Mouse (Mus musculus) lung, adult 2 months (tissue): ENCODE results near the gene Pop5. TPM values are rescaled to one million over a fixed set of nuclear protein-coding genes. Genes with fewer than 3 reads are reported as not detected.

Source experiments
- DNase-seq: peaks from one replicate; pipeline ENCODE4 v3.0.0; 2022
- H3K4me1 ChIP-seq: fragments of 200-500 bp; 2 replicates; pipeline ENCODE4 v1.6.1; 2011; ENCODE audit warnings: low read length; ENCODE audit not compliant: control insufficient read depth, insufficient read depth
- H3K4me3 ChIP-seq: fragments of 200-500 bp; replicated peaks from 2 replicates; pipeline ENCODE3; 2011; ENCODE audit warnings: low read depth, mild to moderate bottlenecking, control low read depth, low read length; ENCODE audit errors: extremely low read depth
- CTCF ChIP-seq: fragments of 200-500 bp; IDR thresholded peaks from 2 replicates; pipeline ENCODE4 v1.5.1; 2011; ENCODE audit warnings: mild to moderate bottlenecking, low read length, control low read depth; ENCODE audit not compliant: insufficient read depth
- POLR2A ChIP-seq: fragments of 200-500 bp; IDR thresholded peaks from 2 replicates; pipeline ENCODE4 v1.6.1; 2011; ENCODE audit warnings: low read depth, mild to moderate bottlenecking, control low read depth, low read length, borderline replicate concordance; ENCODE audit errors: extremely low read depth
- WGBS: fragments of 180-500 bp; shearing (Covaris S2); methylation state at CpG from one replicate; pipeline ENCODE4 v1.1.7; 2018; 5-methylcytosine and 5-hydroxymethylcytosine counted together
- polyA plus RNA-seq: library from polyadenylated mRNA; depleted of rRNA; stranded (reverse); fragments of >200 nt; gene quantifications from 2 replicates; pipeline ENCODE4 v1.2.3, GENCODE M21; 2012

Gene Pop5
- polyA plus RNA-seq, 1 experiment = 51.5 TPM

DNA sequence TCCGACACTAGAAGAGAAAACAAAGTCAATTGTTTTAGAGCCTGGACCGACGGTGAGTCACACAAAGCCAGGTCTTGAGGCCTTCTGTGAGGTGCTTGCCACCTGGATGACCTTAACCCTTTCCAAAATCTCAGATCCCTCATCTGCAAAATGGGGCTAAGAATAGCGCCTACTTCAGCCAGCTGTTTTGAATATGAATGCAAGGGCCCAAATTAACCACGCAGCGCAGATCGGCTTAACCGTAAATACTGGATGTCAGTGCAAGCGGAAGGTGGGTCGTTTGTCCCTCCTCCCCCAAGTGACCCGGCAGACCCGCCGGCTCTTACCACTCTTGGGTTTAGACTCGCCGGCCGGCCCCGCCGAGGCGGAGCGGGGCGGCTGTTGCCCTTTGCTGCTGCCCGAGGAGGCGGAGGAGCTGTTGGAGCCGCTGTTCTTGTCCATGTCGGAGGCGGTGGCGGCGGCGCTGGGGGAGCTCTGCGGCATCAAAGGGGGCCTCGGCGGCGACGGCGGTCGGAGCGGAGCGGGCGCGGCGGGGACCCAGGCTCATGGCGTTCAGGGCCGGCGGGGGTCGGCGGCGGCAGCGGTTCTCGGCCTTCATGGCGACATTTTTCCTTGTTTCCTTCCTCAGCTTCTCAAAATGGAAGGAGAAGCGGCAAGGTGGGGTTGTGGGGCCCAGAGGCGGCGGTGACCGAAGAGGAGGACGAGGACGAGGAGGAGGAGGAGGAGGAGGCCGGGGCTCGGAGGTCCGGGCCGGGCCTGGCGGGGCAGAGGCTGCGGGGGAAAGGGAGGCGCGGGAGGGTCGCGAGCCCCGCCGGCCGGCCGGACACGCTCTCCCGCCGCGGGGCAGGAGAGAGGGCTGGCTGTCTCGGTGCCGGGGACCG lies 36.5 kb downstream of the Pop5 start:
- WGBS = under 1% methylated on average over 76 of the region's 77 CpGs
- no peak for TF ChIP-seq CTCF
- no peak for TF ChIP-seq POLR2A
- DNase-seq = no peak
- Histone ChIP-seq H3K4me1 (peaks cover 16% of the 10 kb centered on the region), H3K4me3 (peak overlapping the region; percentile 94)

DNA sequence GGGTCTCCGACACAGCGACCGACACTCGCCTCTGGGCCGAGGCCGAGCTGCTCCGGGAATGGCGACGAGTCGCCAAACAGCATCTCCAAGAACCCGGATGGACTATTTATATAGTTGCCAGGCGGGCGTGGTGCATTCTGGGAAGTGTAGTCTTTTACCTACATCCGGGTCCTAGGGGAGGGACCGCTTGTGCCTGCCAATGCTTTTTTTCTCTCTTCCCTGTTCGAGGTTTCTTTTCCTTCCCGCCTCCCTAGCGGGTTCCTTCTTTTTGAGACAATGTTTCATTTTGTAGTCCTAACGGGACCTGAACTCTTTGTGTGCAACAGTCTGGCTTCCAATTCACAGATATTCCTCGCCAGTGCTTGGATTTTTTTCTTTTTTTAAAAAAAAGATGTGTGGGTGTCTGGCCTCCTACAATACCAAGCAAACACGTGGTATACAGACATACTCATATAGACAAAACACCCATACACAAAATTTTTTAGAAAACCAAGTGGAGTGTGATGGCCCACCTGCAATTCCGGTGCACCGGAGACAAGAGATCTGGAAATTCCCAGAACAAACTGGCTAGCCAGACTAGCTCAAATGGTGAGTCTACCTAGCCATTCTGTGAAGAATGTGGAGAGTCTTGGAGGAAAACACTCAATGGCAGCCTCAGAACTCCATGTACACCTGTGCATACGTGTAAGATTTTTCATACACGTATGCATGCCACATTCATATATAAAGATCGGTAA lies 37.3 kb downstream of the Pop5 start, which contains the start of gene Rnf10:
Rnf10 (minus strand) TSS at position 87 of the 737 bp plus-strand sequence.
- Histone ChIP-seq H3K4me1 (peaks cover 16% of the 10 kb centered on the region), H3K4me3 (peak within 1 kb of the TSS; percentile 94)
- 10% methylated on average over 26 of the region's 26 CpGs for WGBS
- peak; percentile 100 for DNase-seq
- TF ChIP-seq POLR2A = peak; percentile 96
- no peak for TF ChIP-seq CTCF

DNA sequence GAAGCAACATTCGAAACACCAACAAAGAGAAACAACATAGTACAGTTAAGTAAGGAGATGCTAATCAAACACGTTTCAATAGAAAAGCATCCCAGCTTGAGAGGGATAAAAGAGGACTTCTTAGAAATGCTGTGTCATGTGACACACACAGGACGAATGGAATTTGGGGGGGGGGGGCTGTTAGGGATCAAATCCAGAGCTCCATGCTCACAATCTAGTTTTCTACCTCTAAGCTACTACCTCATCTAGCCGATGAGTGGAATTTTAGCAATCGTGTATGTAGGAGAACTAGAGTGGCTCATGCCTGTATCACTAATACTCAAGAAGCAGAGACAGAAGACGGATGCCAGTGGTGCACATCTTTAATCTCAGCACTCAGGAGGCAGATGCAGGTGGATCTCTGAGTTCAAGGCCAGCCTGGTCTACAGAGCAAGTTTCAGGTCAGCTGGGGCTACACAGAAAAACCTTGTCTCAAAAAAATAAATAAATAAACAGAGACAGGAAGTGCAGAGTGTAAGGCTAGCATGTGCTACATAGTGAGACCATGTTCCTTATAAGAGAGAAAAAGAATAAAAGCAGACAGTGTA lies 38.0 kb downstream of the Pop5 start:
- Histone ChIP-seq H3K4me1 (peaks cover 16% of the 10 kb centered on the region), H3K4me3 (no peak overlapping the region)
- WGBS = 68% methylated on average over 6 of the region's 6 CpGs
- DNase-seq = no peak
- no peak for TF ChIP-seq CTCF

DNA sequence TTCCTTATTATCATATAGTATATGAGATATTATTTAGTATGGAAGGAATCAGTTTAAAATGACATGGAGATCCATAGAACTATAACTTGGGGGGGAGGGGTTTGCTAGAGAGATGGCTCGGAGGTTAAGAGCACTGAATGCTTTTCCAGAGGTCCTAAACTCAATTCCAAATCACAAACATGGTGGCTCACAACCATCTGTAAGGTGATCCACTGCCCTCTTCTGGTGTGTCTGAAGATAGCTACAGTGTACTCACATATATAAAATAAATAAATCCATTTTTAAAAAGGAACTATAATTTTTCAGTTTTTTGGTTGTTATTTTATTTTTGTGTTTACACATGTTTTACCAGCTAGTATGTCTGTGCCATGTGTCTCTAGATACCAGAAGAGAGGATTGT lies 38.7 kb downstream of the Pop5 start:
- WGBS = 56% methylated on average over 1 of the region's 1 CpGs
- Histone ChIP-seq H3K4me1 (peaks cover 11% of the 10 kb centered on the region), H3K4me3 (no peak overlapping the region)
- no peak for DNase-seq
- TF ChIP-seq POLR2A = no peak
- no peak for TF ChIP-seq CTCF

DNA sequence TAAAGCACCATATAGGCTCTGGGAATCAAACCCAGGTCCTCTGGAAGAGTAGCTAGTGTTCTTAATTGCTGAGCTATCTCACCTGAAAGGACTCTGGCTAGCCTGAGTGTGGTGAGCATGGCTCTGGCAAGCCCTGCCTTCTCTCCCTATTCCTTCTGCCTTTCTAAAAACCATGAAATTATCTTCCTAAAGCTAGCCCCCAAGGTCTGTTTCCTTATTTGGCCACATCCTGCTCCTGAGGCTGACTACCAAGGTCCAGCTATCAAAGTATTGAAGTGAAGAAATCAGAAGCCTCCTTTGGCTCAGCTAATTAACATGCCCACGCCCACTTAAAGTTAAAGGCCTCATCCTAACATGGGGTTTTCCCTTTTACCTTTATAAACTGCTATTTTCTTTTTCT lies 39.1 kb downstream of the Pop5 start:
- no peak for DNase-seq
- TF ChIP-seq CTCF (no peak), POLR2A (no peak)
- peaks cover 10% of the 10 kb centered on the region for H3K4me1 ChIP-seq
- no peak overlapping the region for H3K4me3 ChIP-seq
- WGBS = 86% methylated on average over 1 of the region's 1 CpGs

DNA sequence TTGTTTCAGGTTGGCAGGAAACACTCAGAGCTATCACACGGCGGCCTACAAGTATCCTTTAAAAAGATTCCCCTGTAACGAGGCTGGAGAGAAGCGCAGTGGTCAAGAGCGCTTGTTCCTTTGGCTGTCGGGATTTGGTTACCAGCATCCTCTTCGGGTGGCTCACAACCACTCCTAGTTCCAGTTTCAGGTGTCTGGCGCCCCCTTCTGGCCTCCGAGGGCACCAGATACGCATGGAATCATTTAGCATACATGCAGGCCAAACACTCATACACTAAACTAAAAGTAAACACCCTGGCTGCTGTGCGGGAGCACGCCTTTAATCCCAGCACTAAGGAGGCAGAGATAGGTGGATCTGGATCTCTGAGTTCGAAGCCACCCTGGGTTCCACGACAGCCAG lies 40.4 kb downstream of the Pop5 start:
- TF ChIP-seq POLR2A (no peak), CTCF (peak; percentile 39; the same call in 1 of the 2 replicates)
- WGBS = 40% methylated on average over 14 of the region's 14 CpGs

DNA sequence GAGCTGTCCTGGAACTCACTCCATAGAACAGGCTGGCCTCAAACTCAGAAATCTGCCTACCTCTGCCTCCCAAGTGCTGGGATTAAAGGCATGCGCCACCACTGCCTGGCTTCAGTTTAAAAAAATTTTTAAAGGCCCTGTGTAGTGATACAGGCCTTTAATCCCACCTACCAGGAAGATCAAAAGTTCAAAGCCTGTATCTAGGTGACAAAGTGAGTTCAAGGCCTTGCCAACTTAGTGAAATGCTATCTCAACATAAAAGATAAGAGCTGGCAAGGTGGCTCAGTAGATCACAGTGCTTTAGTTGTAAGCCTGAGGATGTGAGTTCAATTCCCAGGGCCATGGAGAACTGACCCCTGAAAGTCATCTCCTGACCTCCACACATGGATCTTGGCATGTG lies 42.4 kb downstream of the Pop5 start:
- peaks cover 4% of the 10 kb centered on the region for H3K4me1 ChIP-seq
- no peak overlapping the region for H3K4me3 ChIP-seq
- DNase-seq = no peak
- WGBS = 83% methylated on average over 1 of the region's 1 CpGs
- TF ChIP-seq CTCF (no peak), POLR2A (no peak)

More for the DNA sequence above, 40.4 kb downstream of the Pop5 start:
- DNase-seq = no peak
- H3K4me3 ChIP-seq = no peak overlapping the region
- peaks cover 6% of the 10 kb centered on the region for H3K4me1 ChIP-seq

DNA sequence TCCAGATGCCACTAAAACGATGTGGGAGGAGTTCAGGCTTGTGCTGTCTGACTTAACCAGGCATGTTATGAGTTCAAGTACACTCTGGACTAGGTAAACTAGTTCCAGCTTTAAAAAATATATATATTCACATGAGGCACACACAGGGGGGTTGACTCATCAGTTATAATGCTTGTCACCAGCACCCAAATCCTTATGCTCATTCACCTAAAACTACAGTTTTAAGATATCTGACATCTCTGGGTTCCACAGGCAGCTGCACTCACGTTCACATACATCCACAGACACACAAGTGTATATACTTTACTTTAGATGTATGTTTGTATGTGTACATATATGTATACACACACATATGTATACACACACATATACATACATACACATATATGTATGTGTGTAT lies 43.1 kb downstream of the Pop5 start:
- DNase-seq = no peak

DNA sequence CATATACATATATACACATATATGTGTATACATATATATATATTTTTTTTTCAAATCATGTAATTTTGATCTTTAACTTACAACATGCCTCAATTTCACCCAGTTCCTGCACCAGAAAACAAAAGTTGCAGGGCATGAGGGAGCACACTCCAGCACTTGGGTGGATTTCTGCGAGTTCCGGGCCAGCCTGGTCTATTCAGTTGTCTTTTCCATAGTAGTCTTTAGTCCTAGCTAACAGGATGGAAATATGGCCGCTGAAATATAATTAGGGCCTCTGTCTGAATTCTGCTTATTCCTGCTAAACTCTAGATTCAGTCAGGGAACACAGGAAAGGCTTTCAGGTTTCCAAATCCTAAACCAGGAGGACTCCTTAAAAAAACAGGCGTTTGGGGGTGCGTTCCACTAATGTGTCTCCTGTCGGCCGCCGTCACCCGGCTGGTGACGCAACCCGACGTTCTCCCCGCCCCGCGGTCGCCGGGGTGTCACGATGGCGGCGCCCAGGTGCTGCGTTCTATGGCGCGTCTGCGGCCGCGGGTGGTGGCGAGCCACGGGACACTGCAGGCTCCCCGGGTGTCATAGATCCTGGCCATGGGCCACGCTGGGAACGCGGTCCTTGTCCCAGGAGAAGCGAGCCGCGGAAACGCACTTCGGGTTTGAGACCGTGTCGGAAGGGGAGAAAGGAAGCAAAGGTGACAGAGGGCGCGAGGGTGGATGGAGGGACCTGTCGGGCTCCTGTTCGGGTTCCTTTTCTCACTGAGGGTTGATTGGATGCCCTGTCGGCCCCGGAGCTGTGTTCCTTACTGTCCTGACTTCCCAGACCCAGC lies 43.8 kb downstream of the Pop5 start, which contains the start of gene Coq5:
Coq5 (plus strand) TSS at position 441 of the 824 bp plus-strand sequence.
- H3K4me1 ChIP-seq = peaks cover 4% of the 10 kb centered on the region
- TF ChIP-seq POLR2A (peak; percentile 58; the same call in 1 of the 2 replicates), CTCF (no peak)
- 2% methylated on average over 45 of the region's 45 CpGs for WGBS
- peak within 1 kb of the TSS; percentile 89 for H3K4me3 ChIP-seq
- peak; percentile 90 for DNase-seq

More for the DNA sequence above, 43.1 kb downstream of the Pop5 start:
- TF ChIP-seq CTCF (no peak), POLR2A (no peak)
- Histone ChIP-seq H3K4me3 (no peak overlapping the region), H3K4me1 (peaks cover 4% of the 10 kb centered on the region)
- WGBS = 60% methylated on average over 2 of the region's 2 CpGs
